8 mouse cellular contexts compared by ENCODE assay signal in the genomic region with DNA sequence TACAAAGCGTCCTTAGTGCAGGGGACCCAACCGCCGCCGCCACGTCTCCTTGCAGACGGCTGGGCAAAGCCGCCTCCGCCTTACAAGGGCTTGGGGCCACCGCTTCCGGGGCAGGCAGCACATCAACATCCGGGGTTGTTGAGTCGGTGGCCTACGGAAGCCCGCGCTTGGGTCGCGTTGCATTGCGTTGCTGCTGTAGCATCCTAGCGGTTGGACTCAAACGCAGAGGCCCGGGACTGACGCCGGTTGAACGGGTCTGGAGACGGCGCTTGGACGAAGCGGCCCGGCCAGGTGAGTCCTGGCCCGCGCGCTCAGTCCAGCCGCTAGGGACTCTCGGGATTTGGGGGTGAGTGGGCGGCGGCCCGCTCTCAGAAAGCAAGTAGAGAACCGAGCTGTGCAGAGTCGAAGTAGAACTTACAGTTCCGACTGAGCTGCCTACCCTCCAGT. TPM values are rescaled to one million over a fixed set of nuclear protein-coding genes. Genes with fewer than 3 reads are reported as not detected.
DNase-seq lines count a peak whose midpoint lies in the region; ATAC-seq lines count a peak whose summit lies in the region.

A gene (minus strand): TSS at position 57 of the 447 bp plus-strand sequence.

- H3K27ac ChIP-seq in hindbrain, embryonic 16.5 days (ENCODE audit: low read depth, low read length) = peak within 1 kb of the TSS; percentile 88
- H3K27ac ChIP-seq in macrophage = peak within 1 kb of the TSS; percentile 34

- WGBS in hindbrain, embryonic 16.5 days = 1% methylated on average over 40 of the region's 40 CpGs
- under 1% methylated on average over 40 of the region's 40 CpGs for WGBS in macrophage (ENCODE audit: missing documents)

- peak within 1 kb of the TSS; percentile 90 for H3K4me3 ChIP-seq in hindbrain, embryonic 16.5 days (ENCODE audit: low read length)
- H3K4me3 ChIP-seq in macrophage (ENCODE audit: inconsistent target) = peak within 1 kb of the TSS; percentile 78

- ATAC-seq in hindbrain, embryonic 16.5 days = peak; percentile 99

- H3K9ac ChIP-seq in hindbrain, embryonic 16.5 days (ENCODE audit: low read depth, low read length) = peak within 1 kb of the TSS; percentile 93

- H3K4me2 ChIP-seq in hindbrain, embryonic 16.5 days (ENCODE audit: low read length) = peak within 1 kb of the TSS; percentile 94

- peaks cover 5% of the 10 kb centered on the region for H3K9me3 ChIP-seq in hindbrain, embryonic 16.5 days (ENCODE audit: control insufficient read depth, low read length)

- peaks cover 30% of the 10 kb centered on the region; the same call in 1 of the 2 replicates for H3K79me2 ChIP-seq in macrophage (ENCODE audit: inconsistent target)

- H3K27me3 ChIP-seq in hindbrain, embryonic 16.5 days (replicated peaks; ENCODE audit: control insufficient read depth, insufficient read depth, low read length) = no peaks in the 10 kb centered on the region

- DNase-seq in WW6 (ENCODE audit: low read depth, low spot score) = peak; percentile 84
- peak; percentile 75 to 82 for DNase-seq in cerebellum, postnatal 4 days (ENCODE audit: low spot score in 2 of 2)
- DNase-seq in gastrocnemius, adult 18-20 months (ENCODE audit: low spot score) = peak; percentile 85
- peak; percentile 93 to 95 for DNase-seq in left cerebral cortex, adult 18-20 months (ENCODE audit: low spot score in 2 of 2)
- DNase-seq in right cerebral cortex, adult 18-20 months = peak; percentile 96
- DNase-seq in urinary bladder, postnatal 10 days (ENCODE audit: low spot score) = peak; percentile 58

- peaks cover 16% of the 10 kb centered on the region for H3K36me3 ChIP-seq in hindbrain, embryonic 16.5 days (ENCODE audit: control insufficient read depth, insufficient read depth, low read length)
- H3K36me3 ChIP-seq in macrophage (ENCODE audit: inconsistent target) = peaks cover 20% of the 10 kb centered on the region; the same call in 1 of the 2 replicates

- H3K4me1 ChIP-seq in hindbrain, embryonic 16.5 days (ENCODE audit: control insufficient read depth, insufficient read depth, low read depth, low read length) = peaks cover 13% of the 10 kb centered on the region

RNA-seq across cellular contexts. Expression of the gene that starts here (rescaled TPM):
- total RNA-seq in gastrocnemius, adult 18-20 months (2021) = 10 to 100 TPM; 31.3 to 36.0 TPM
- 10.3 and 10.7 TPM in 2 replicates for polyA plus RNA-seq in hindbrain, embryonic 16.5 days (2015; fragmentation: Nextera tagmentation; extraction: Ambion mirVana)
- 10 to 100 TPM; 54.8 to 56.8 TPM for total RNA-seq in left cerebral cortex, adult 18-20 months (2021)
- total RNA-seq in macrophage (2018; cell fraction: chromatin; rRNA removed) = 10 to 100 TPM in 24 of 26 experiments, 1 to 10 TPM in 2; 6.2 to 68.6 (median 40.8) TPM
- total RNA-seq in macrophage (2018; cell fraction: cytosol; rRNA removed) = 10 to 100 TPM; 29.3 to 52.5 (median 40.9) TPM
- 10 to 100 TPM; 15.9 to 63.3 (median 43.8) TPM for total RNA-seq in macrophage (2018; cell fraction: nucleus; rRNA removed)
- 28.3 to 79.5 TPM (median 29.4 TPM) in 3 replicates for polyA plus RNA-seq in macrophage (2018)

Comparison
In these comparisons a context has a peak if more than half of its experiments do, and no peak if none do; other contexts are left out.
1. Peak in every context shown above with its lines: DNase-seq, ATAC-seq, H3K4me3 ChIP-seq and H3K27ac ChIP-seq.